Mouse (Mus musculus): ENCODE data around the gene Ddx31. TPM values are rescaled to one million over a fixed set of nuclear protein-coding genes. Genes with fewer than 3 reads are reported as not detected.

The Ddx31 gene
- polyA plus RNA-seq, 1 experiment from 2014 or later, result 14.1 TPM

DNA sequence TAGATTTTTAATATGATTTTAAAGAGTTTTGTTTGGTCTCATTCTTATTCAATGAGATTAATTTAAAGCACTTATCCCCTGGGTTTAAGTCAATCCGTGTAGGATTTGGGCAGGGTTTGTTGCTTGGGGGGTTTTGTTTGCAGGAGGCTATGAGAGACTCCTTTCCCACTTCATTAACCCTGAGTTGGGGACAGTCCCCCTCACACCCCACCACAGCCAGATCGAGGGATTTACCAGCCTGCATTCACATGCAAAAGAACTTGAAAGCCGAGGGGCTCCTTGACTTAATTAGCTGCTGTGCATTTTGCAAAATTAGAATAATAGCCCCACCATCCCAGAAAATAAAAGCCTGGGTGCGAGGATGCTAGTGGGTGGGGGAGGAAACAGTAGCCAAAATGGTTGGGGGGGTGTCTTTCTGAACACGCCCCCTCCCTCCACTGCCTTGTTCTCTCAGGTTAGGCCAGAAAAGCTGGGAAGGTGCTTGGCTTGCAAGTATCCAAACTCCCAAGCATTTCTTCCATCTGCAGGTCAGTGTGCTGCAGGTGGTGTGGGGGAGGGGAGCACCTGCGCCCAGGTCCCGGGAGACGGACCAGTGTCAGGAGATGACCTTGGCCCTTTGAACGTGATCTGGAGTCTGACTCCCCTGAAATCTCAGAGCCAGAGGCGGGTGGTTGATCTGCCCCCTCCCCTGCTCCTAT lies 67.6 kb downstream of the Ddx31 start:
- peak overlapping the region; percentile 42 for H3K4me2 ChIP-seq
- no peaks in the 10 kb centered on the region for H3K9me3 ChIP-seq
- WGBS, result 2% methylated on average over 10 of the region's 10 CpGs
- no peak for ATAC-seq (ENCODE audit: low FRiP score)
- H3K9ac ChIP-seq, result peak overlapping the region; percentile 58
- H3K27ac ChIP-seq, result no peak overlapping the region; the same call in 1 of the 2 replicates
- H3K4me1 ChIP-seq (replicated peaks), result peaks cover 42% of the 10 kb centered on the region
- peaks cover 14% of the 10 kb centered on the region for H3K36me3 ChIP-seq
- peaks cover 98% of the 10 kb centered on the region for H3K27me3 ChIP-seq
- peak overlapping the region; percentile 20 for H3K4me3 ChIP-seq

DNA sequence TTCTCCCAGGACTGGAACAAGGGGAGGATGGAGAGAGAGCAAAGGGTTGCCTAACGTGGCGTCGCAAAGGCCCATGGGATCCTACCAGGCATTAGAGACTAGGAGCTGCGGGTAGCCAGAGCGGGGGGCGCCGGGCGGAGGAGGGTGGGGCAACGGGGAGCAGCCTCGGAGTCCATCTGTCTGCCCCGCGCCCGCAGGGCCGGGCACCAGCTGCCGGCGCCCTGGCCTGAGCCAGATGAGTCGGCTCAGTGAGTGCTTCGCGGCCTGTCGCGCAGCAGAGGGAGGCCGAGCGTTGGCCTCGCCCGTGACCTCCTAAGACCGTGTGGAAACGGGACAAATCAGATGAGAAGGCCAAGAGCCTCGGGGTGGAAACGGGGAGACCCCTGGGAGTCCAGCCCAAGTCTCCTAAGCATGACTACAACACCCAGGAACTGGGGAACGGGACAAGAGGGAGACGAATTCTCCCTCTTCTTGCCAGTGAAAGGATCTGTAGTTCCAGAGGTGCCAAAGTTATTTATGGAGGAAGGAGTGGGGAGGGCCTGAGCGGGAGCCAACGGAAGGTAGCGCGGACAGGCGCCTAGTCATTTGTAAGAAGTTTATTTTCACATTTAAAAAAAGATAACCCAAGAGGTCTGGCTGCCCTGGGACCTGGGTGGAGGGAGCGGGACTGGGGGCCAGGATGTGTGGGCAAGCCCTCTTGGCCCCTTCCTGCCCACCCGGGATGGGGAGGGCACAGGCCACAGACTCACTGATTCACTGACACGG lies 68.4 kb downstream of the Ddx31 start:
- ATAC-seq (ENCODE audit: low FRiP score), result peak; percentile 49; the same call in 1 of the 2 replicates
- H3K4me1 ChIP-seq (replicated peaks), result peaks cover 42% of the 10 kb centered on the region
- H3K9me3 ChIP-seq, result no peaks in the 10 kb centered on the region
- H3K4me2 ChIP-seq, result peak overlapping the region; percentile 42
- peak overlapping the region; percentile 36 for H3K27ac ChIP-seq
- H3K4me3 ChIP-seq, result peak overlapping the region; percentile 20
- H3K27me3 ChIP-seq, result peaks cover 98% of the 10 kb centered on the region
- WGBS, result under 1% methylated on average over 39 of the region's 39 CpGs
- H3K9ac ChIP-seq, result peak overlapping the region; percentile 58
- H3K36me3 ChIP-seq, result peaks cover 14% of the 10 kb centered on the region

GRCm38 (mm10) chr2:28909186-28909817 lies 69.1 kb downstream of the Ddx31 start:
- Histone ChIP-seq H3K4me1 (replicated peaks) (peaks cover 42% of the 10 kb centered on the region), H3K27me3 (peaks cover 98% of the 10 kb centered on the region), H3K36me3 (peaks cover 14% of the 10 kb centered on the region), H3K4me2 (peak overlapping the region; percentile 42; the same call in 1 of the 2 replicates), H3K4me3 (peak overlapping the region; percentile 15), H3K9me3 (no peaks in the 10 kb centered on the region), H3K27ac (peak overlapping the region; percentile 36; the same call in 1 of the 2 replicates), H3K9ac (0 out of 2 replicates have a peak overlapping the region, but pooled peaks have one; percentile 1)
- no peak; the same call in 1 of the 2 replicates for ATAC-seq (ENCODE audit: low FRiP score)
- 1% methylated on average over 41 of the region's 41 CpGs for WGBS

GRCm38 (mm10) chr2:28909818-28910710 lies 69.9 kb downstream of the Ddx31 start:
- 5% methylated on average over 25 of the region's 25 CpGs for WGBS
- H3K27ac ChIP-seq, result 0 out of 2 replicates have a peak overlapping the region, but pooled peaks have one; percentile 0
- no peak for ATAC-seq (ENCODE audit: low FRiP score)

DNA sequence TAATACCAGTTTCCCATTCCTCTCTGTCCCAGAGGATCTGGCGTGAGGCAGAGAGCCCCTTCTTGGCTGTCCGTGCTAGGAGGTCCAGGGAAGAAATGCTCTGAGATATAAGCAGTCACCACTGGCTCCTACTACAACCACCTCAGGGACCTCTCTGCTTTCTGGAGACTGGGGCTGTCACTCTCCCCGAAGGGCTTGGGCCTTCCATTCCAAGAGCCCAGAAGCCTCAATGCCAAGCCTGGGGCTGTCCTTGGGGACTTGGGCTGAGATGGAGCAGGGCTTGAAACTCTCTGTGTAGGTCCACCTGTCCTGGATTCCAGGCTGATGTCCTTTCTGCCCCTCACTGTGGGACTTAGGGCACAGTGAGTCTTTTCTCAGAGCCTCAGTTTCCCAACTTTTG lies 70.7 kb downstream of the Ddx31 start:
- H3K4me3 ChIP-seq, result peak overlapping the region; percentile 20
- no peaks in the 10 kb centered on the region for H3K9me3 ChIP-seq
- ATAC-seq (ENCODE audit: low FRiP score), result no peak
- peaks cover 46% of the 10 kb centered on the region for H3K4me1 ChIP-seq (replicated peaks)
- H3K36me3 ChIP-seq, result no peaks in the 10 kb centered on the region
- no peak overlapping the region for H3K9ac ChIP-seq
- H3K4me2 ChIP-seq, result peak overlapping the region; percentile 29
- peak overlapping the region; percentile 18; the same call in 1 of the 2 replicates for H3K27ac ChIP-seq
- peaks cover 98% of the 10 kb centered on the region for H3K27me3 ChIP-seq
- 3% methylated on average over 3 of the region's 3 CpGs for WGBS

More at GRCm38 (mm10) chr2:28909818-28910710, 69.9 kb downstream of the Ddx31 start:
- Histone ChIP-seq H3K36me3 (peaks cover 7% of the 10 kb centered on the region), H3K9me3 (no peaks in the 10 kb centered on the region), H3K4me1 (replicated peaks) (peaks cover 42% of the 10 kb centered on the region), H3K4me3 (peak overlapping the region; percentile 15), H3K27me3 (peaks cover 98% of the 10 kb centered on the region), H3K9ac (0 out of 2 replicates have a peak overlapping the region, but pooled peaks have one; percentile 1), H3K4me2 (peak overlapping the region; percentile 25)

- ATAC-seq (ENCODE audit: low FRiP score), result no peak
- no peaks in the 10 kb centered on the region for H3K36me3 ChIP-seq
- 0 out of 2 replicates have a peak overlapping the region, but pooled peaks have one; percentile 43 for H3K9ac ChIP-seq
Observed at GRCm38 (mm10) chr2:28911331-28912038, 71.3 kb downstream of the Ddx31 start.

DNA sequence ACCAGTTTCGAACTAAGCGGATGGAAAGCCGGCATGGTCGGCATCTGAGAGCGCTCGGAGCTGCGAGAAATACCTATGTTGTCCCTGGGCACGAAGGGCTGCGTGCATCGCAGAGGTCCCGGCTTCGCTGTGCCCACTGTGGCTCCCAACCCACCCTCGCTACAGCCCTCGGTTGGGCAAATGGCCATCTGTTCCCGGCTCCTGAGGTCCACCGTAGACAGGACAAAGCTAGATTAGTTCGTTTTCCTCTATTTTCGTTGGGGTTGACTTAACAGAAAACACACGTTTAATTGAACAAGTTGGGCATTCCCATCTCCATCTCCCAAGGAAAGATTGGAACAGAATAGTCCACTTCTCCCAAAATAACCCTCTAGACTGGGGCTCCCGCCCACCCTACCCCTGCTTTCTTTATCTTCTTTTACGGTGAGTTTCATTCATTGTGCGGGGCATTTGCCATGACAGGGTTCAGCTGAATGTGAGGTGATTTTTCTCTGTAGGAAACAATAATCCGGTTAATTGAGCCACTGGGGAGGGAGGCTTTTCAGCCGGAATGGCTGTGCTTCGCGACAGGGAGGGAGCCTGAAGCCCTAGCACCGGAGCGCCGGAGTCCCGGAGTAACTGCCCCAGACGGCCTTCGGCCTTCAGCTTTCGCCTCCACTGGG lies 72.0 kb downstream of the Ddx31 start:
- WGBS, result 1% methylated on average over 33 of the region's 33 CpGs
- no peak for ATAC-seq (ENCODE audit: low FRiP score)
- H3K4me3 ChIP-seq, result peak overlapping the region; percentile 20
- 0 out of 2 replicates have a peak overlapping the region, but pooled peaks have one; percentile 43 for H3K9ac ChIP-seq
- peak overlapping the region; percentile 29 for H3K4me2 ChIP-seq
- H3K9me3 ChIP-seq, result no peaks in the 10 kb centered on the region
- peaks cover 97% of the 10 kb centered on the region for H3K27me3 ChIP-seq
- no peaks in the 10 kb centered on the region for H3K36me3 ChIP-seq
- no peak overlapping the region for H3K27ac ChIP-seq
- peaks cover 46% of the 10 kb centered on the region for H3K4me1 ChIP-seq (replicated peaks)

More at GRCm38 (mm10) chr2:28911331-28912038, 71.3 kb downstream of the Ddx31 start:
- Histone ChIP-seq H3K4me1 (replicated peaks) (peaks cover 49% of the 10 kb centered on the region), H3K4me3 (peak overlapping the region; percentile 20), H3K27me3 (peaks cover 97% of the 10 kb centered on the region), H3K4me2 (peak overlapping the region; percentile 29), H3K9me3 (no peaks in the 10 kb centered on the region), H3K27ac (peak overlapping the region; percentile 18; the same call in 1 of the 2 replicates)
- 2% methylated on average over 44 of the region's 44 CpGs for WGBS

GRCm38 (mm10) chr2:28912961-28913360 lies 72.8 kb downstream of the Ddx31 start:
- no peak overlapping the region for H3K9ac ChIP-seq
- H3K4me1 ChIP-seq (replicated peaks), result peaks cover 44% of the 10 kb centered on the region
- under 1% methylated on average over 4 of the region's 4 CpGs for WGBS
- ATAC-seq (ENCODE audit: low FRiP score), result no peak
- H3K27ac ChIP-seq, result no peak overlapping the region
- H3K36me3 ChIP-seq, result no peaks in the 10 kb centered on the region
- no peak overlapping the region for H3K4me2 ChIP-seq
- no peaks in the 10 kb centered on the region for H3K9me3 ChIP-seq
- peak overlapping the region; percentile 15 for H3K4me3 ChIP-seq
- H3K27me3 ChIP-seq, result peaks cover 97% of the 10 kb centered on the region

DNA sequence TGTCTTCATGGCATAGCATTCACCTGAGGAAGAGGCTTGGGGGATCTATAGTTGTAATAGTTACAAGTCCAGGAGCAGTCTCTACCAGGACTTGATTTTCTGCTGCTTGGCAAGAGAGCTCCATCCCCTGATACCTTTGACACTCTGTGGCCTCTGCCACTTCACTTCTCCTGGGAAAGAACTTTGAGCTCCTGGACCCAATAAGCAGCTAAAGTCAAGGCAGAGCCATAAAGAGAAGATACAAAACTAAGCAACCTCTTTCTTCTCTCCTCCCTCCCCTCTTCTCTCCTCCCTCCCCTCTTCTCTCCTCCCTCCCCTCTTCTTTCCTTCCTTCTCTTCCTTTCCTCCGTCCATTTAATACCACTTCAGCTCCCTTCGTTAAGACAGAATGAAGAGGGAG lies 73.9 kb downstream of the Ddx31 start:
- Histone ChIP-seq H3K27ac (no peak overlapping the region), H3K4me1 (replicated peaks) (peaks cover 34% of the 10 kb centered on the region), H3K36me3 (no peaks in the 10 kb centered on the region), H3K4me3 (peak overlapping the region; percentile 27), H3K9ac (no peak overlapping the region), H3K4me2 (no peak overlapping the region), H3K9me3 (no peaks in the 10 kb centered on the region), H3K27me3 (peaks cover 97% of the 10 kb centered on the region)
- ATAC-seq (ENCODE audit: low FRiP score), result no peak
- WGBS, result 0% methylated on average over 2 of the region's 2 CpGs

DNA sequence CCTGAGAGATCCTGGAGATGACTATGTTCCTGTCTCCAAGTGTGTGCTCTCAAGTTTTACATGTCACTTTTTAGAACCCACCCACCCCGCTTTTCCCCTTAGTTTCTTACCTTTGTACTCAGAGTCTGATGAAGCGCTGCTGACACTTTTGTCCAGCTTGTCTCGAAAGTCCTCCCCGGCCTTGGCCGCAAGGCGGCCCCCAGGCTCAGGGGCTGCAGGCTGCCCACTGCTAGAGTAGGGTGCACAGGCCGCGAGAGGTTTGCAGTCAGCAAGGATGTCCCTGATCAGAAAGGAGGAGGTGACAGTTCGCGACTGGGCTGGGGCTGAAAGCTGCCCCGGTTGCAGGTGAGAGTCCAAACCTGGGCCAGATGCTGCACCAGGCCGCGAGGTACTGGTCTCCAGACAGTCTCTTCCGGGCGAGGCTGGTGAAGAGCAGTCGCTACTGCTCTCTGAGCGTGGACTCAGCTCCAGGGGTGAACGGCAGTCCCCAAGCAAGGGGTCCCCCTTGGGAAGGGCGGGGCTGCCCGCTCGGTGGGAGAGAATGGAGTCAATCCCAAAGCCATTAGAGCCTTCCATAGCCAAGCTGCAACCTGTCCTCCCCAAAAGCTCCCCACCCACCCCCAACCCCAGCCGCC lies 75.0 kb downstream of the Ddx31 start:
- Histone ChIP-seq H3K4me3 (peak overlapping the region; percentile 27), H3K4me2 (no peak overlapping the region), H3K9ac (peak overlapping the region; percentile 51), H3K9me3 (no peaks in the 10 kb centered on the region), H3K4me1 (replicated peaks) (peaks cover 30% of the 10 kb centered on the region), H3K27ac (peak overlapping the region; percentile 52), H3K36me3 (no peaks in the 10 kb centered on the region), H3K27me3 (peaks cover 96% of the 10 kb centered on the region)
- 1% methylated on average over 22 of the region's 22 CpGs for WGBS
- ATAC-seq (ENCODE audit: low FRiP score), result no peak

Measured in hindbrain, embryonic 13.5 days (tissue).